Mouse (Mus musculus) B cell, adult 2 months (primary cell): ENCODE measurements around the gene Plcb4.

Experiments used
- DNase-seq, 2 experiments: peaks; one replicate each; pipeline ENCODE4 v3.0.0; 2022

The Plcb4 gene

DNA sequence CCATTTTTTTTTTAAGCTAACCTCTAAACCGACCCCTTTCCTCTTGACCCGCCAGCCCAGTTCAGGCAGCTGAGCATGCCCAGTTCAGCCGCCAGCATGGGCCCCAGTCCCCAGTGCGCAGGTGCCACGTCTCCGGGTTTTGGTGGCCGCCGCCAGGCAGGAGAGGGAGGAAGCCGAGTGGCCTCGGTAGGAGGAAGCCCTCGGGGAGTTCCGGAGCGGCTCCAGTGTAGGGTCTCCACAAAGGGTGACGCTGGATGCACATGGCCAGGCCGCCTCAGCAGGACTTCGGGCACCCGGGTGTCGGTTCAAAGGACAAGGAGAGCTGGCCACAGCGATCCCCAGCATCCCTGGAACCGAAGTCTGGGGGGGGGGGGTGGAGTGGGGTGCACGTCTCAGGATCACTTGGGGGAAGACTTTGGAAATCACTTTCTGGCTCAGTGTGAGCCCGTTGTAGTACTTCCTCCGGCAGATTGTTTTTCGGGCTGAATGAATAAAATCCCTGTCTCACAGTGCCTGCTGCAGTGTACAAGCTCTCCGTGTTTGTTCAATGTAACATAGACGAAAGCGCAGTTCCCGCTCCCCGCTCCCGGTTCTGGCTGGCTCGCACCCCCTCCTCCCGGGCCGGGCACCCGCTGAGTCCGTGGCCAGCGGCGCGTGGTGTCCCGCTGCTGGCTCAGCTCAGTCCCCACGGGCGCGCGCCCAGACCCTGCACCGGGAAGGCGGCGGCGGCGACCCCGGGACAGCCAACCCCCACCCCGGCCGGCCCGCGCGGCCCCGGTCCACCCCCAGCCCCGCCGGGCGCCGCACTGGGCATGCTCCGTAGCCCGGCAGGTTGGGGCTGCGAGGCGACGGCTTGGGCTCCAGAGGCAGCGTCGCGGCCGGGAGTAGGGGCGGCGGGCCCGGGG lies at the start of gene Plcb4:
TSS of gene Plcb4 (plus strand) at position 526 of the 905 bp plus-strand sequence.
- peak; percentile 26 to 37 for DNase-seq

DNA sequence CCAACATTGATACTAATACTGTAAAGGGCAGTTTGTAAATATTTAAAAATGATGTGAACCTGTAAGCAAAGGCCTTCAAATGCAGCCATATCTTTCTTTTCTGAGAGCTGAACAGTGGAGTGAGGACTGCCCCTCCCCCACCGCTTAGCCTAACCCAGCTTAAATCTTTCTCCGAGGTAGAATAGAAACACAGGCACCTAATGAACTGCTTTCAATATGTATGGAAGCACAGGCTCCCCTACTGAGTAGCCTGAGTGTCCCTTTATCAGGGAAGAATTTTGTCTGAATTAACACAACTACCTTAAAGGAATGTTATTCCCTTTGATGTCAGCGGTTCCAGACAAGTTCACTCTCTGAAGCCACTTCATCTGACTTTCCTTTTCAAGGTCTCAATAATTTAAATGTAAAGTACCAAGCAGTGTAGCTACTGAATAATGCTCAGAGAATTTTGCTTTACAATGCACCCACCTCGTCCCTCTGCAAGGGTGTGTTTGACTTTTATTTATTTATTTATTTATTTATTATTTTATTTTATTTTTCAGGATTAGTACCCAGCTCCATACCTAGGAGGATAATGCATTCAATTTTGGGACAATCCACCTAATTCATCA lies 44.1 kb upstream of the Plcb4 start:
- no peak for DNase-seq

DNA sequence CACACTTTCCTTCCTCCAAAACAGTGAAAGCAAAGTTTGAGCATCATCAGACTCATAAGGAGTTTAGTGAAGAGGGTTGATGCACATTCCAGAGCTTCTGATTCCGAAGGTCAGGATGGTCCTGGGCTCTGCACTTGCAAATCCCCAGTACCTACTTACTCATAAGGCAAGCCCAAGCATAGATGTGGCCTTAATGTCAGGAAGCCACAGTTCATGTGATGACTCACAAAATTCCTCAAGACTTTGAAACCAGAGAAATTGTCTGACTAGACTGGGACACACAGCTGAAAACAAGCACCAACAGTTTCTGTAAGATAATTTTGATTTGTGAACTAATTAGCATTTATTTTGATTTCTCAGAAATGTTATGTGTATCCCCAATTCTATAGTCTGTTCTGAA lies 42.7 kb upstream of the Plcb4 start:
- no peak for DNase-seq

DNA sequence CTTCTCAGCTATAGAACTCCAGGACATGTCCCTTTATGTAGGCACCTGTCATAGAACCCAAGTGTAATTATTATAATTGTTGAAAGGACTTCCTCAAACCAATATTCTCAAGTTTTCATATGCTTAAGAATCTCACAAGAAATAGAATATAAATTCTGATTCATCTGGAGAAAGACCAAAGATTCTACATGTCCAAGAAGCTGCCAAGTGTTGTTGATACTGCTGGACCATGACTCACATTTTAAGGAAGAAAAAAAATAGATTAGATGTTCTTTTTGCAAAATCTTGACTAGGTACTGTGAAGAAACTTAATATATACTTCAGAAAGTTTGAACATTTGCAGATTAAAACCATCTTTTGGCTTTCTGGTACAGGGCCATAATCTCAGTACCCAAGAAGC lies 40.3 kb upstream of the Plcb4 start:
- DNase-seq, result no peak

DNA sequence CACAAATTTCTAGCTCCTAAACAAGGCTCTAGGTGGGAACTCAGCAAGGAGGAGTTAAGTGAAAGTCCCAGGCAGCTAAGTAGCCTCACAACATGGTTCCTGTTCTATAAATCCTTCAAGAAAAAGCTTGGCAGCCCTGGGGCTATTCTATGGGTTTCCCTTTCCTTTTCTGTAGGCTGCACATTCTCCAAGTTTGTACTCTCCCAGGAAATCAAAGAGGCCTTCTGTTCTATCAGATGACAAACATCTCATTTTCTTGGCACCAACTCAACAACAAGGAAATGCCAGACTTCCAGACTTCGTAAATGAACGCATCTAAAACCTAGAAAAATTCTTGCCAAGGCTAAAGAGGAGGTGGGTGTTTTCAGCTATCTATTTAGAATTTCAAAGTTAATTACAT lies 38.9 kb upstream of the Plcb4 start:
- no peak for DNase-seq

DNA sequence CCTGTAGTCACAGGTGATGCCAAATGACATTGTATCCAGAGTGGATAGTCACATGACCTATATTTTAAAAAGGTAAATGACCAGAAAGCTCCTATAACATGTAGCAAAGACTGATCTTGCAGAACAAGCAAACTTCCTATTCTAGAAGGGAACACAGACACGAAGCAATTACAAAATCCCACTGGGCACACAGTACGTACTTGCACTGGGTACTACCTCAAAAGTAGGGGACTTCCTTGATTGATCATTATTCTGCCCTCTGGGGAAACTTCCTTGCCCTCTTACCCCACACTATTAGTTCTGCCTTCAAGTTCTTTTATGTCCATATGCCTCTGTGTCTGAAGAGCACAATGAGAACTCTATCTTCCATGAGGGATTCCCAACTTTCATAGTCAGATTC lies 31.0 kb upstream of the Plcb4 start:
- no peak for DNase-seq

DNA sequence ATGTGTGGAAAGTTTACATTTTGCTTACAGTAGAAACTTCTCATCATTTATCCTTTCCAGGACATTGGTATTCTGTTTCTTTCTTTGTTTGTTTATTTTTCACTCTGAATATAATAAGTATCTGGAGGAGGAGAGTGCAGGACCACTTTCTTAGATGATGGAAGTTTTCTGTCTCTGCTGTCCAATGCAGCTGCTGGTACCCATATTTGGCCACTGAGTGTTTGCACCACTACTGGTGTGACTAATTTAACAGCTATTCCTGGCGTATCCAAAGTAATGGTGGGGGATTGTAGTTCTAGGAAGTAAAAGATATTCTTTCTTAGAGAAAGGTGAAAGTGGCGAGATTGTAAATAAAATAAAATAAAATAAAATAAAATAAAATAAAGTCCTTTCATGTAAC lies 21.6 kb upstream of the Plcb4 start:
- DNase-seq, result no peak

DNA sequence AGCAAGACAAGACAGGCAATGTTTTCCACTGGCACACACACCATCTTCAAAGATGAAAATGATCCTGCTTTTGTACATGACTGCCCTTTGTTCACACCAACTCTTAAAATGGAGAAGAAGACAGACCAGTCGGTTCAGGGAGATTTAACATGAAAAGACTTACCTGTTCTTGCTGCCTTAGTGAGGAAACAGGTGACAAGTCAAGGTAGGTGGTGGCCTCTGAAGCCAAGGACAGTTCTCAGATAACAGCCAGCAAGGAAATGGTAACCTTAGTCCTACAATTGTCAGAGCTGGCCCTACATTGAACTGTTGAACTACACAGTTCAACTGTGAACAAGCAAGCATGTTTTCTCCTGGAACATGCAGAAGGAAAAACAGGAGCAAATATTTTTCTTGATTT lies 17.8 kb upstream of the Plcb4 start:
- DNase-seq, result no peak

DNA sequence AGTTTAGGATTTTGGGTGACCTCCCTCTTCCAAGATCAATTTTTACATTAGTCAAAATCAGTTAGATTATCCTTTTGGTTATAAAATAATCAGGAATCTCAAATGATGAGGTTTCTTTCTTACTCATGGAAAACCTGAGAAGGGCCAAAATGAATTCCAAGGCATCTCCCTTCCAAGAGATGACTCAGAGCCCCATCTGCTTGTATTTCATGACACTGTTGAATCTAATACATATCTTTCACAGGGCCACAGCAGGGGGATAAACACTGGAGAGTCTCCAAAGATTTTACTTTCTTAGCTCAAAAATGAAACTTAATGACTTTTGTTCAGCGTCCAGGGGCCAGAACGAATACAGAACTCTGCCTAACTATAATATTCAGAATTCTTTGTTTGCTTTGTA lies 17.2 kb upstream of the Plcb4 start:
- DNase-seq, result no peak

DNA sequence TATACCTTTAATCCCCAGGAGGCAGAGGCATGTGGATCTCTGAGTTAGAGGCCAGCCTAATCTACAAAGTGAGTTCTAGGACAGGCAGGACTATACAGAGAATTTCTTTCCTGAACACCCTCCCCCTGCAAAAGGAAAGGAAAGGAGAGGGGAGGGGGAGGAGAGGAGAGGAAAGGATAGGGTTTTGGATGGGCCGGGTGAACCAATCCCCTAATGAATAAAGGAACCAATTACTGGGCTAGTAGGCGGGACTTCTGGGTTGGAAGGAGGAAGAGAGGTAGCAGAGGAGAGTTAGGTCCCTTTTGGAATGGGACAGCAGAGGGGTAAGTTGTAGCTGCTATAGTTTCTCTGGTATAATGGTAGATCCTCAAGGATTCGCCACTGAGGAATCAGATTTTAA lies 12.6 kb upstream of the Plcb4 start:
- no peak for DNase-seq

DNA sequence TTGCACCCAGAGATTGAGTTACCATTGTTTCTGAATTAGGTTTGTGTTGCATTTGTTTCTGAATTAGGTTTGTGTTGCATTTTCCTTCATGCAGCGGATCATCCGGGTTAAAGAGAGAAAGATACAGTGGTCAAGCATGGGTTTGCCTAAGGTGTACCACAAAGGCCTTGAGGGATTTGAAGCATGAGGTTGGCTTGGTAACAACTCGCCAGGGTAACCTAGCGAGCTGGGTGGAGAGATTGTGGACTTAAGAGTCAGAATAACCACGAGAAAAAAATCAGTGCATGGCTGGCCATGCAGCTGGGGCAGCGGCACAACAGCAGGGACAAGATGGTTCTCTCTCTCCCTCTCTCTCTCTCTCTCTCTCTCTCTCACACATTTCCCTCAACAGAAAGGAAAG lies 12.2 kb upstream of the Plcb4 start:
- no peak for DNase-seq

DNA sequence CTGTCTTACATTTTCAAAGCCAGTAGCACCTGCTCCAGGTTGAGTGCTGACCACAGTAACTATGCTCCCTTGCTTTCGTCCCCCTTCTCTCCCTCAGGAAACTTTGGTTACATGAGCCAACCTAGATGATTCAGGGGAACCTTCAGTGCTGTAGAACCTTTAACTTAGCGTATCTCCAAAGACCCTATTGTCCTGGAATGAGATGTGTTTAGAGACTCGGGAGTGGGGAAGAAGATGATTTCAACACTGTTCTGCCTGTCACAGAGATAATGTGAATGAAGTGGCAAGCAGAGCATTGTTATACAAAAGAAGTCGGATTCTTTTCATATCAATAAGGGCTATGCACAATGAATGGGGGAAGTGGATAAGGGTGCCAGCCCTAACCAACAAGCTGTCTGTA lies 10.8 kb upstream of the Plcb4 start:
- DNase-seq, result no peak

DNA sequence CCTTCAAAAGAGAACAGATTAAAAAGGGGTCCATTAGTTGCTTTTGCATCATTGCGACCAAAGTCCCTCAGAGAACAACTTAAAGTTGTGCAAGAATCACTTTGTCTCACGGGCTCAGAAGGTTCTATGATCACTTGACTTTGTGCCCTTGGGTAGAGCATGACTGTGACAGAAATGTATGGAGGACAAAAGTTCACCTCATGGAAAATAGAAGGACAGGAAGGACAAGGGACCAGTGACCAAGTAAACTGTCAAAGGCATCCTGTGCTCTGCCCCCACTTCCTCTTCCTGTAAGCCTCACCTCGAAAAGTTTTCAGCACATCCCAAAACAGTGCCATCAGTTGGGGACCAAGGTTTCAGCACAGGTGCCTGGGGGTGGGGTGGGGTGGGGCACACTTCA lies 7.9 kb upstream of the Plcb4 start:
- no peak for DNase-seq

DNA sequence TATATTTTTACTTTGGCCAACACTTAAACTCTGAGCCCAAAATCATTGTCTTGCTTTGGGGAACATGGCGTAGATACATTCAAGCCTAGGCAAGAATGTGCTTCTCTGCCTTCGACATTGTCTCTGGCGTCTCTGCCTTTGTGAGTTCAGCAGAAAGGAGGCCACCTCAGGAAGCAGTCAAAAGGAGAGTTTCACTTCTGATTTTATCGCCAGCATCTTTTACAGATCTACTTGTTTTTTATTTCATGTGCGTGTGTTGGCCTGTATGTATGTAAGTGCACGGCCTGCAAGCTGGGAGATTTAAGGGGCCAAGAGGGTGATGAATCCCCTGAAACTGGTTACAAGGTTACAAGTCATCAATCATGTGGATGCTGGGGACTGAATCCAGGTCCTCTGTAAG lies 6.8 kb upstream of the Plcb4 start:
- no peak for DNase-seq

DNA sequence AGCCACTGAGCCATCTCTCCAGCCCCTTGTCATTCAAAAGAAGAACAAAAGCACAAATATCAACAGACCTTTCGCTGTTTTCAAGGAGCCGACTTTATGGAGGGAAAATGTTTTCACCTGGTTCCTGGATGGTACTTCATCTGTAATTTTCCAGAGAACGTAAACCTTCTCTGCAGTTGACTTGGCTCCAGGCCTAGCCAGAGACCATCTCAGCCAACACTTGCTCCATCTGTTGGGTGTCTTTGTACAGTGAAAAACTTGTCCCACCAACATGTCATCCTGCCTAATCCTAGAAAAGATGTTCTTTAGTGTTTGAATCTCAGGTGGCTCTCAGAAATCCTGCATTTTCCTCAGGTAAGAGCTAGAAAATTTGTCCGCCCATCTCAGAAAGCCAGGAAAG lies 6.4 kb upstream of the Plcb4 start:
- no peak for DNase-seq

DNA sequence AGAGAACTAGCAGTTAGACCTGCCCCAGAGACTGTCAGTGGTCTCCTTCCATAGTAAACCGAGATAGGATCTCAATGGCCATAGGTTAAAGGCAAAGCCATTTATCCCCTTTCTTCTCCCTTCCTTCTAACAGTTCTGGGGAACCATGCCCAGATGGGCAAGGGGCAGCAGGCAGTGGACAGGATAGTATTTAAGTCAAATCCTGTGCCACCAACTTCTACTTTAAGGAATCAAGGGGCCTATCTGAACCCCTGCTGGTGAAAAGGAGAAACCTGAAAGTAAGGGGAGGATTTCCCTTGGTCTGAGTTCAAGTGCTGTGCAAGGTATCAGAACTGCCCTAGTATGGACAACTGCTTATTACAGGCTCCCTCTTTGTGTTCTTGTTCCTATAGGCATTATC lies 2.9 kb upstream of the Plcb4 start:
- no peak for DNase-seq

DNA sequence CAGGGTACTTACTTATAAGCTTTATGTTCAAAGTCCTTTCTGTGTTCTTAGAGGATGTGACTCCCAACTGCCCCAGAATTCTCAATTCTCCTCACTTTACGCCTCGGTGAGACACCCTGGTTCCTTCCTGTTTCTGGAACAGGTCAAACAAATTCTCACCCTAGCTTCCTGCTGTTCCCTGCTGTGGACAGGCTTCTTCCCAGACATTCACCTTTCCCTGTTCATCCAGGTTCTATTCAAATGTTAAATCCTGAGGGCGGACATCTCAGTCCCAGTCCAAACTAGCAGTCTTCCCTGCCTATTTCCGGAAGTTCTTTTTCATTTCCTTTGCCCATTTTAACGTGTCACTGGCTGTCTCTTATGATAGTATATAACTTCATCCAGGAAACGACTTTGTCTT lies 2.2 kb upstream of the Plcb4 start:
- DNase-seq, result no peak

DNA sequence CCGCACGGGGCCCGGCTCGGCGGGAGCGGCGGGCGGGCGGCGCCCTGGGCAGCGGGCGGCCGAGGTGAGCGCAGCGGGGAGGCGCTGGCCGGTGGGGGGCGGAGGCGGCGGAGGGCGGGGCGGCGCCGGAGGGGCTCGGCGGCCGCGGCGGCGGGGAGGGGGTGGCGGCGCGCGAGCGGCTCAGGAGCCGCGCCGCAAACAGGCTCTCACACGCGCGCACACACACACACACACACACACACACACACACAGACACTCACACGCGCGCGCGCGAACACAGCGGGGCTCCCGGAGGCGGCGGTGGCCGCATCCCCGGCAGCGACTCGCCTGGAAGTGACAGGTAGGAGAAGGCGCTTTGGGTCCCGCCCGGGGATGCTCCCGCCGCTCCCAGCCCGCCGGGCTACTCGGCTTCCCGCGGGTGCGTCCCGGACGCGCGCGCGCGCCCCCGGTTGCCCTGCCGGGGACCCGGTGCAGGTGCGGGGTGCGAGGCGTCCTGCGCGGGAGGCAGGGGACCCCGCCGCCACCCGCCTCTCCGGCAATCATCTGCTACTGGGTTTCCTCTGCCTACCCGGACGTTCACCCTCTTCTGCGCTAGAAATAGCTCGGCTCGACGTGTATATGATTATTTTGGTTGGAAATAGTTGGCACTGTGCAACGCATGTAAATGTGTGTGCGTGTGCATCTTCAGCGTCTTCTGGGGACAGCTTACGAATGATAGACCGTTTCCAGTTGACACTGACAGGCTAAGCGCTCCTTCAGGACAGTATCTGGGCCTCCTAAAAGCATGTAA lies 775 bp downstream of the Plcb4 start:
- peak; percentile 21 to 42 for DNase-seq

DNA sequence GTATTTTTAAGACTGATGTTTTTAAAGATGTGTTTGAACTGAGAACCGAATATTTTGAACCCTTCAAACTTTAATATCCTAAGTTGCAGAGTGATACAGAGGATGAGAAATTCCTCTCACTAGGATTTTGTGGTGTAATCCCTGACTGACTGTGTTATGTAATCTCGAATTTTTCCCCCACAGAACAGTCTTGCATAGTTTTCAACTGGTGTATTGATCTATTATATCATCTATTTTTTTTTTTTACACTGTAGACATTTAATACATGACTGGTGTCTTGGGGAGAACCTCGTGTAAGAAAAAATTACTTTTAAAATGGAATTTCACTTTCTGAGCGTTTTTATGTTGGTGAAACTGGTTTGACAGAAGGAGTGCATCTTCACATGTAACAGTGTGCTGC lies 2.0 kb downstream of the Plcb4 start:
- DNase-seq, result no peak

DNA sequence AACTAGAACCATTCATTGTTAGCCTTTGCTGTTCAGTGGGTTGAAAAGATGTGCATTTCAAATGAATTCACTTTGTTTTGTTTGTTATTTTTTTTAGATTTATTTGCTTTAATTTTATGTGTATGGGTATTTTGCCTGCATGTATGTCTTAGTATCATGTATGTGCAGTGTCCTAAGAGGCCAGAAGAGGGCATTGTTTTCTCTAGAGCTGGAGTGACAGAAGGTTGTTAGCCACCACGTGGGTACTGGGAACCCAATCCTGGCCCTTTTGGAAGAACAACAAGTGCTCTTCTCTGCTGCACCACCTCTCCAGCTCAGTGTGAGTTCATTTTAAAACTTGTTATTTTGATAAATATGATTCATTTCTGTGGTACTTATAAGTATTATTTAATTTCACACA lies 5.0 kb downstream of the Plcb4 start:
- DNase-seq, result no peak

DNA sequence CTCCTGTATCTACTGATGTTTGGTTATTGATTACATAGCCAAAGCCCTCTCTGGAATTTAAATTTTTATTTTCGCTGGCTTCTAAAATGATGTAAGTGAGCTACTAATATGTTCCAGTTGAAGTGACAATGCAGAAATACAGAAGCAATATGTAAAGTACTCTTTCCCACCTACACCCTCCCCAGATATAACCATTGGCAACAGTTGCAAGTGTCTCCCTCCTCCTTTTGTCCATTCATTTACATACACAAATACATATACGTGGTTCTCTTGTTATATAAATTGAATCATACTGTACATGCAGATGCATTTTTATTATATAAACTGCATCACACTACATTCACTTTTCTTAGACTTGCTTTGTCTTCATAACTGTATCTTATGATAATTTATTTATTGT lies 8.7 kb downstream of the Plcb4 start:
- no peak for DNase-seq

DNA sequence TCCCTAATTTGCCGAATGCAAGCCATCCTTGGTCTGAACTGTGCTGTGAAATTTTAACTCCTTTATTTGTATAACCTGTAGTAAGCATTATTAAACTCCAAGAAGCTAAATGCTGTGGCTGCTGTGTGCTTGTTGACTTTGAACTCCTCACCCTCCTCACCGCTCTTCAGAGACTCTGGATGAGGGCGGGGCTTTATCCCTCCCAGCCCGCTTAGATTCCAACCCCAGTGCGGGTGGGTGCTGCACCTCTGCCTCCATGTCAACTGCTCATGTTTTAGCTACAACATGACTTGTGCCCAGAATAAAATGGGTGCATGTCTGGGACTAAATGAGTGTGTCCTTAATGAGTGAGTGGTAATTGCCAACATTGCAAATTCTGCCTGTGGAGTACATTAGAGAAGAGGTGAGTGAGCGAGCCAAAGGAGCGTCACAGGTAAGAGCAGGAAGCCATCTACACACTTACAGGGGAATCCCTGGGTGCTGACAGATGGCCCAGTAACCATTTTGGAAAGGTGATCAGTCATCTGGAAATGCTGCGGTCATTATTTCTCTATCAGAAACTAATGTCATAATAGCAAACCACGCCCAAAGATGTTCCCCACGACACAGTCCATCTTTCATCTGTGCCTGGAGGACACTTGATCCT lies 13.8 kb downstream of the Plcb4 start:
- no peak for DNase-seq

DNA sequence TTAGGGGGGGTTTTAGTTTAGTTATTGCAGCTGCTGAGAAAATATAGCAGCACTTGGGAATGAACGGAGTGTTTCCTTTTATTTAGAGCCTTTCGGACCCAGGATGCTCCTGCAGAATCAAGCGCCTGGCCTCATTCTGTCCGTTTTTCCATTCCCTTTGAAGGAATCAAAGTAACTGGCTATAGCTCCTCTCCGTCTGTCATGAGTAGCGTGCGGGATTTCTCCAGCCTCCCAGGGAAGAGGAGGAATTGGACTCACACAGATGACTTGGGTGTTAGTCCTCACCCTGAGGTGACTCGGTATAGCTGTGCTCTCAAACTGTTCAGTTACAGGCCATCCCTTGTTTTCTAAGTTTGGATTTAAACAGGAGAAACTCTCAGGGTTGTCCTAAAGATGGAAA lies 14.8 kb downstream of the Plcb4 start:
- DNase-seq, result no peak
